Mouse (Mus musculus): ENCODE results near the gene Zcchc4. TPM values are rescaled to one million over a fixed set of nuclear protein-coding genes. Genes with fewer than 3 reads are reported as not detected.

Zcchc4 gene
- polyA plus RNA-seq (2012; rRNA removed), result 18.6 and 18.9 TPM in 2 replicates

GRCm38 (mm10) chr5:52775237-52775636, at the start of gene Zcchc4:
Zcchc4 (plus strand) TSS chr5:52775409.

GRCm38 (mm10) chr5:52741391-52742111, 33.7 kb upstream of the Zcchc4 start, which contains the start of gene Pi4k2b:
Pi4k2b (plus strand) TSS chr5:52741574.

DNA sequence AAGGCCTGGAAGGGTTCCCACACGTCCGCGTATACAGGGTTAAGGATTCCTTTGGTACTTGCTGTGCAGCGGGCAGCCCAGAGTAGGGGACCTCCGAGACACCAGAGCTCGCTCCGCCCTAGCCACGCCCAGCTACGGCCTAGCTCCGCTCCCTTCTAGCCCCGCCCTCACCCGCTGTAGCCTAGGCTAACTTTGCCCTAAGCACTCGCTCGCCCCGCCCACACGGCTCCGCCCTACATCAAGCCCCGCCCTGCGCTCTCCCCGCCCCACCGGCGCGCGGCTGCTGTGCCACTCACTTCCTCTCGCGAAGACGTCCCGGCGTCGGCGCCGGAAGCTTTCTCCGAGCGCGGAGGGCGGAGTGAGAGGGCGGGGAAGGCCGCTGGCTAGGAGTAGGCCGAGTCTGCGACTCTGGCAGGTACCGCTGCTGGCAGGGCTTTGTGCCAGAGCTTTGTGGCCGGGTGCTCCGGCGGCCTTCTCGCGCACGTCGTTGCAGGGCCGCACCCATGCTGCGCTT, 58.6 kb downstream of the Zcchc4 start, which contains the start of gene Anapc4:
Gene Anapc4, plus strand, starts transcription at position 252 of the 514 bp plus-strand sequence.

Other genes with a start within 250 kb of the Zcchc4 start
- 4.5 and 6.5 TPM in 2 replicates for gene Lgi2, start 208.9 kb upstream of the Zcchc4 start, polyA plus RNA-seq (2012; rRNA removed)
- gene Sepsecs, start 105.7 kb upstream of the Zcchc4 start, polyA plus RNA-seq (2012; rRNA removed), result 10.3 and 11.4 TPM in 2 replicates
- gene Pi4k2b, start 33.8 kb upstream of the Zcchc4 start, polyA plus RNA-seq (2012; rRNA removed), result 10.7 and 11.9 TPM in 2 replicates
- gene Anapc4, start 58.6 kb downstream of the Zcchc4 start, polyA plus RNA-seq (2012; rRNA removed), result 190 and 193 TPM in 2 replicates

Measured in central nervous system, embryonic 14 days (tissue).